Mouse (Mus musculus) lung, adult 2 months (tissue): ENCODE results near the gene Adamtsl5. TPM values are rescaled to one million over a fixed set of nuclear protein-coding genes. Genes with fewer than 3 reads are reported as not detected.
A peak's percentile ranks its signal among the peaks of the same experiment; 100 is the strongest.

Experiments used
- DNase-seq: peaks from one replicate; pipeline ENCODE4 v3.0.0; 2022
- H3K4me1 ChIP-seq: fragments of 200-500 bp; 2 replicates; pipeline ENCODE4 v1.6.1; 2011; ENCODE audit warnings: low read length; ENCODE audit not compliant: control insufficient read depth, insufficient read depth
- H3K4me3 ChIP-seq: fragments of 200-500 bp; replicated peaks from 2 replicates; pipeline ENCODE3; 2011; ENCODE audit warnings: low read depth, mild to moderate bottlenecking, control low read depth, low read length; ENCODE audit errors: extremely low read depth
- CTCF ChIP-seq: fragments of 200-500 bp; IDR thresholded peaks from 2 replicates; pipeline ENCODE4 v1.5.1; 2011; ENCODE audit warnings: mild to moderate bottlenecking, low read length, control low read depth; ENCODE audit not compliant: insufficient read depth
- POLR2A ChIP-seq: fragments of 200-500 bp; IDR thresholded peaks from 2 replicates; pipeline ENCODE4 v1.6.1; 2011; ENCODE audit warnings: low read depth, mild to moderate bottlenecking, control low read depth, low read length, borderline replicate concordance; ENCODE audit errors: extremely low read depth
- WGBS: fragments of 180-500 bp; shearing (Covaris S2); methylation state at CpG from one replicate; pipeline ENCODE4 v1.1.7; 2018; 5-methylcytosine and 5-hydroxymethylcytosine counted together
- polyA plus RNA-seq: library from polyadenylated mRNA; depleted of rRNA; stranded (reverse); fragments of >200 nt; gene quantifications from 2 replicates; pipeline ENCODE4 v1.2.3, GENCODE M21; 2012

The Adamtsl5 gene
- polyA plus RNA-seq, 1 experiment = 87.6 TPM

DNA sequence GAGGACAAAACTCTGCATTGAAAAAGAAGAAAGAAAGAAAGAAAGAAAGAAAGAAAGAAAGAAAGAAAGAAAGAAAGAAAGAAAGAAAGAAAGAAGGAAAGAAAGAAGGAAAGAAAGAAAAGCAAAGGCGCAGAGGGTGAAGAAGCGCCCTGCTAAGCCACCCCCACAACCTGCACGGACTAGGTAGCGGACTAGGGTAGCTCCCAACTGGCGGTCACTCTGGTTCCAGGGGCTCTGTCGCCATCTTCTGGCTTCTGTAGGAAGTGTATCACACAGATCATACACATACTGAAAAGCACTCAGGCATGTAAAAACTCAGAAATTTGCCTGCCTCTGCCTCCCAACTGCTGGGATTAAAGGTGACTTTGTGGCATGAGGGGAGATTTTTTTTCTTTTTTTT lies 25.9 kb upstream of the Adamtsl5 start:
- no peak overlapping the region for H3K4me3 ChIP-seq
- no peaks in the 10 kb centered on the region for H3K4me1 ChIP-seq
- 28% methylated on average over 6 of the region's 6 CpGs for WGBS
- TF ChIP-seq CTCF (peak; percentile 60; the same call in 1 of the 2 replicates), POLR2A (no peak)
- DNase-seq = peak; percentile 66

GRCm38 (mm10) chr10:80372706-80373105 lies 24.5 kb upstream of the Adamtsl5 start:
- Histone ChIP-seq H3K4me3 (no peak overlapping the region), H3K4me1 (no peaks in the 10 kb centered on the region)
- DNase-seq = no peak
- TF ChIP-seq POLR2A (no peak), CTCF (no peak)
- 82% methylated on average over 6 of the region's 6 CpGs for WGBS

DNA sequence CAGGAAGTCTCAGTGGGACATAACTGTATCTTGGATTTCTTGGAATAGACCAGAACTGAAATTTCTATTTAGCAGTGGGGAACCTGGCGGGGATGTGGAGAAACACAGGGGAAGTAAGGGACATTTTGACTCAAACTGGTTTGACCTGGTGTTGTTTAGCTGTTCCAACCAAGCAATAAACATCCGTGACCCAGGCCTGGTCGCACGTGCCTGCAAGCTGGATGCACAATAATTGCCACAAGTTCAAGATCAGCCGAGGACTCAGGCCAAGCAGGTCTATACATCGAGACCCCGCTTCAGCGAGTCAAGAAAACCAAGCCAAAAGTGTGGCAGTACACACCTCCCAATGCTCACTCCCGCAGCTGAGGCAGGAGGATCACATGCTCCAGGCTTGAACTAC lies 23.8 kb upstream of the Adamtsl5 start:
- H3K4me3 ChIP-seq = no peak overlapping the region
- 57% methylated on average over 9 of the region's 9 CpGs for WGBS
- no peaks in the 10 kb centered on the region for H3K4me1 ChIP-seq
- TF ChIP-seq POLR2A (no peak), CTCF (no peak)
- no peak for DNase-seq

GRCm38 (mm10) chr10:80371411-80371966 lies 23.3 kb upstream of the Adamtsl5 start:
- DNase-seq = peak; percentile 63
- 8% methylated on average over 12 of the region's 12 CpGs for WGBS
- TF ChIP-seq POLR2A (no peak), CTCF (no peak)
- Histone ChIP-seq H3K4me3 (peak overlapping the region; percentile 21), H3K4me1 (no peaks in the 10 kb centered on the region)

GRCm38 (mm10) chr10:80369995-80370747 lies 22.0 kb upstream of the Adamtsl5 start:
- no peaks in the 10 kb centered on the region for H3K4me1 ChIP-seq
- WGBS = 72% methylated on average over 21 of the region's 21 CpGs
- H3K4me3 ChIP-seq = no peak overlapping the region
- peak; percentile 44; the same call in 1 of the 2 replicates for TF ChIP-seq CTCF
- TF ChIP-seq POLR2A = no peak
- DNase-seq = no peak

GRCm38 (mm10) chr10:80368392-80368791 lies 20.2 kb upstream of the Adamtsl5 start:
- no peak for DNase-seq
- Histone ChIP-seq H3K4me1 (no peaks in the 10 kb centered on the region), H3K4me3 (no peak overlapping the region)
- WGBS = 86% methylated on average over 6 of the region's 6 CpGs
- no peak for TF ChIP-seq POLR2A
- TF ChIP-seq CTCF = no peak

DNA sequence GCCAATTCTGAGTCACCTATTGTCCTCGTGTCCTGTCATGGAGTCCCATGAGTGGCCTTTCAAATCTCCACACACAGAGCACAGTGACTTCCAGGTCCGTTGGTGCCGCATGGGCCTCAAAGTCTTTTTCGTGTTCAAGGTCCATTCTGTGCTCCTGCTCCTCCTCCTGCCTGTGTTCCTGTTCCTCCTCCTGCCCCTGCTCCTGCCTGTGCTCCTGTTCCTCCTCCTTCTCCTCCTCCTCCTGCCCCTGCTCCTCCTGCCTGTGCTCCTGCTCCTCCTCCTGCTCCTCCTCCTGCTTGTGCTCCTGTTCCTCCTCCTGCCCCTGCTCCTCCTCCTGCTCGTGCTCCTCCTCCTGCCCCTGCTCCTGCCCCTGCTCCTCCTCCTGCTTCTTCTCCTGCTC lies 19.7 kb upstream of the Adamtsl5 start:
- no peak for DNase-seq
- TF ChIP-seq CTCF (no peak), POLR2A (no peak)
- Histone ChIP-seq H3K4me3 (no peak overlapping the region), H3K4me1 (no peaks in the 10 kb centered on the region)
- WGBS = 48% methylated on average over 5 of the region's 5 CpGs

- 67% methylated on average over 6 of the region's 6 CpGs for WGBS
- no peak for TF ChIP-seq CTCF
- no peak for TF ChIP-seq POLR2A
- H3K4me1 ChIP-seq = no peaks in the 10 kb centered on the region
- no peak for DNase-seq
- no peak overlapping the region for H3K4me3 ChIP-seq
These were observed 17.5 kb upstream of the Adamtsl5 start for GRCm38 (mm10) chr10:80365736-80366135.

GRCm38 (mm10) chr10:80363734-80364133 lies 15.5 kb upstream of the Adamtsl5 start:
- no peak for DNase-seq
- H3K4me3 ChIP-seq = no peak overlapping the region
- H3K4me1 ChIP-seq = no peaks in the 10 kb centered on the region
- TF ChIP-seq CTCF (no peak), POLR2A (no peak)
- 39% methylated on average over 6 of the region's 6 CpGs for WGBS
